Mouse (Mus musculus) heart, postnatal 25 days (tissue): ENCODE data around the gene Stk35. TPM values are rescaled to one million over a fixed set of nuclear protein-coding genes. Genes with fewer than 3 reads are reported as not detected.

Experiments
- DNase-seq: peaks from one replicate; pipeline ENCODE4 v3.0.0; 2022; ENCODE audit warnings: low spot score
- intact Hi-C: fragments of 180-260 bp; cut with DNase I; formaldehyde crosslinking; loops from one replicate; pipeline ENCODE4 v1.15.1; 2025
- total RNA-seq, 2 experiments: library from RNA; stranded (reverse); gene quantifications; 2 replicates each; pipeline ENCODE4 v1.2.3; 2021

Stk35 gene
- total RNA-seq, 2 experiments from 2014 or later = 11.9 to 19.5 TPM

DNA sequence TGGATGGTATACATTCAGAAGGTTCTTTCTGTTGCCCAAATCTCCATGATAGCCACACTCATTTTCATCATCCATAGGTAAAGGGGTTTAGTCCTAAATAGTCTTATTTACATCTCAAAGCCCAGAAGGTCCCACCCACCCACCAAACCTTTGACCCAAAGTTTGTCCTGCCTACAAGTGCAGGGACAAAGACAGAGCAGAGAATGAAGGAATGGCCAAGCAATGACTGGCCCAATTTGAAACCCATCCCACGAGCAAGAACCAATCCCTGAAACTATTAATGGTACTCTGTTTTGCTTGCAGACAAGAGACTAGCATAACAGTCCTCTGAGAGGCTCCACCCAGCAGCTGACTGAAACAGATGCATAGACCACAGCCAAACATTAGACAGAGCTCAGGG lies 81.6 kb downstream of the Stk35 start:
- no peak for DNase-seq
- intact Hi-C loops = loop anchor here (5.0 kb wide), 1 partner anchor 285 kb away; no protein-coding TSS in a partner anchor

Other genes with a start within 250 kb of the Stk35 start
- gene Sirpa, start 207.7 kb upstream of the Stk35 start, total RNA-seq = 10 to 100 TPM; 24.6 to 28.1 TPM
- gene Pdyn, start 100.7 kb upstream of the Stk35 start, total RNA-seq = not detected
- under 1 TPM in 1 of 2 experiments, not detected in 1; 0.05 TPM for gene Tgm3, start 211.8 kb downstream of the Stk35 start, total RNA-seq